Mouse (Mus musculus) limb, embryonic 11.5 days (tissue): ENCODE results near the gene Dclk1. TPM values are rescaled to one million over a fixed set of nuclear protein-coding genes. Genes with fewer than 3 reads are reported as not detected.
A peak's percentile ranks its signal among the peaks of the same experiment; 100 is the strongest.

Source experiments
- ATAC-seq: fragments of 200-750 bp; cut with Nextera tagmentation; 2 replicates; pipeline ENCODE4 v1.8.0; 2017; ENCODE audit warnings: low read depth; ENCODE audit not compliant: insufficient number of reproducible peaks, low FRiP score, low TSS enrichment
- DNase-seq: peaks from one replicate; pipeline ENCODE4 v3.0.0-alpha.2; 2015; ENCODE audit warnings: low spot score
- H3K27ac ChIP-seq: fragments of 300-500 bp; sonication (generic); replicated peaks from 2 replicates; pipeline ENCODE4 v1.5.1; 2014; ENCODE audit warnings: low read depth, mild to moderate bottlenecking, low read length
- H3K27me3 ChIP-seq: fragments of 300-500 bp; sonication (generic); 2 replicates; pipeline ENCODE4 v1.6.1; 2014; ENCODE audit warnings: mild to moderate bottlenecking, low read length, mixed read lengths; ENCODE audit not compliant: control insufficient read depth, insufficient read depth
- H3K36me3 ChIP-seq: fragments of 300-500 bp; sonication (generic); 2 replicates; pipeline ENCODE4 v1.6.1; 2014; ENCODE audit warnings: mild to moderate bottlenecking, low read length, moderate library complexity, mixed read lengths; ENCODE audit not compliant: control insufficient read depth, insufficient read depth
- H3K4me1 ChIP-seq: fragments of 300-500 bp; sonication (generic); 2 replicates; pipeline ENCODE4 v1.6.1; 2014; ENCODE audit warnings: low read length, mixed read lengths; ENCODE audit not compliant: control insufficient read depth, insufficient read depth
- H3K4me2 ChIP-seq: fragments of 300-500 bp; sonication (generic); 2 replicates; pipeline ENCODE4 v1.6.1; 2014; ENCODE audit warnings: low read depth, mild to moderate bottlenecking, moderate library complexity; ENCODE audit not compliant: severe bottlenecking
- H3K4me3 ChIP-seq: fragments of 300-500 bp; sonication (generic); 2 replicates; pipeline ENCODE4 v1.5.1; 2014; ENCODE audit warnings: low read depth, low read length
- H3K9ac ChIP-seq: fragments of 300-500 bp; sonication (generic); 2 replicates; pipeline ENCODE4 v1.6.1; 2014; ENCODE audit warnings: mild to moderate bottlenecking, low read length
- H3K9me3 ChIP-seq: fragments of 300-500 bp; sonication (generic); 2 replicates; pipeline ENCODE4 v1.6.1; 2016; ENCODE audit warnings: low read length; ENCODE audit not compliant: control insufficient read depth
- WGBS: fragments of 180-500 bp; shearing (Covaris S2); extraction: QIAGEN DNeasy Blood & Tissue Kit; methylation state at CpG from one replicate; pipeline ENCODE4 v1.1.7; 2014; 5-methylcytosine and 5-hydroxymethylcytosine counted together
- polyA plus RNA-seq: library from polyadenylated mRNA; unstranded; fragments of >200 nt; fragmentation: Nextera tagmentation; extraction: Ambion mirVana; gene quantifications from 2 replicates; pipeline ENCODE4 v1.2.1, GENCODE M21; 2014

Dclk1 gene
- polyA plus RNA-seq, 1 experiment from 2014 or later, result 34.1 TPM

GRCm38 (mm10) chr3:55420436-55421083, 178.4 kb downstream of the Dclk1 start:
- WGBS, result 39% methylated on average over 8 of the region's 8 CpGs
- Histone ChIP-seq H3K4me1 (peaks cover 18% of the 10 kb centered on the region), H3K36me3 (no peaks in the 10 kb centered on the region), H3K9me3 (no peaks in the 10 kb centered on the region), H3K27ac (no peak overlapping the region), H3K9ac (no peak overlapping the region), H3K27me3 (no peaks in the 10 kb centered on the region), H3K4me2 (no peak overlapping the region), H3K4me3 (no peak overlapping the region)
- ATAC-seq (no peak), DNase-seq (no peak)

- 0 out of 2 replicates have a peak overlapping the region, but pooled peaks have one; percentile 47 for H3K27ac ChIP-seq
- 0 out of 2 replicates have a peak, but pooled peaks have one; percentile 42 for ATAC-seq
Observed at GRCm38 (mm10) chr3:55423640-55424397, 181.7 kb downstream of the Dclk1 start.

DNA sequence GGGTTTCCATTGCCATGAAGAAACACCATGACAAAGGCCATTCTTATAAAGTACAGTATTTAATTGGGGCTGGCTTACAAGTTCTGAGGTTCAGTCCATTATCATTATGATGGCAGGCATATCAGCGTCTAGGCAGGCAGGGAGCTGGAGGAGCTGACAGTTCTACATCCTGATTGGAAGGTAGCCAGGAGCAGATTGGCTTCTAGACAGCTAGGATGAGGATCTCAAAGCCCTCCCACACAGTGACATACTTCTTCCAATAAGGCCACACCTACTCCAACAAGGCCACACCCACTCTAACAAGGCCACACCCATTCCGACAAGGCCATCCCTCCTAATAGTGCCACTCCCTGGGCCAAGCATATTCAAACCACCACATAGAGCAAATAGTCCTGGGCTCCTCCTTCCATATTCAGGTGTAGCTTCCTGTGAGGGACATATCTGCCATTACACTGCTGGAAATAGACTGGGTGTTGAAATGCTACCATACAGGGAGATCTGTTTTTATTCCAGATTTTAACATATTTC, 187.9 kb downstream of the Dclk1 start:
- no peak overlapping the region for H3K4me3 ChIP-seq
- H3K36me3 ChIP-seq, result no peaks in the 10 kb centered on the region
- DNase-seq (no peak), ATAC-seq (0 out of 2 replicates have a peak, but pooled peaks have one; percentile 17)
- no peak overlapping the region for H3K4me2 ChIP-seq
- 100% methylated on average over 2 of the region's 2 CpGs for whole genome bisulfite sequencing
- no peaks in the 10 kb centered on the region for H3K27me3 ChIP-seq
- no peaks in the 10 kb centered on the region for H3K9me3 ChIP-seq
- no peak overlapping the region for H3K9ac ChIP-seq
- H3K4me1 ChIP-seq, result no peaks in the 10 kb centered on the region
- H3K27ac ChIP-seq, result no peak overlapping the region

More at GRCm38 (mm10) chr3:55423640-55424397, 181.7 kb downstream of the Dclk1 start:
- H3K9me3 ChIP-seq, result no peaks in the 10 kb centered on the region
- 33% methylated on average over 11 of the region's 11 CpGs for WGBS
- peaks cover 15% of the 10 kb centered on the region for H3K4me1 ChIP-seq
- H3K4me3 ChIP-seq, result no peak overlapping the region
- H3K27me3 ChIP-seq, result no peaks in the 10 kb centered on the region
- no peaks in the 10 kb centered on the region for H3K36me3 ChIP-seq
- no peak overlapping the region for H3K9ac ChIP-seq
- DNase-seq, result peak; percentile 46
- H3K4me2 ChIP-seq, result peak overlapping the region; percentile 22; the same call in 1 of the 2 replicates

- Histone ChIP-seq H3K4me2 (no peak overlapping the region), H3K27me3 (no peaks in the 10 kb centered on the region), H3K4me3 (no peak overlapping the region), H3K9ac (no peak overlapping the region), H3K4me1 (no peaks in the 10 kb centered on the region), H3K27ac (no peak overlapping the region), H3K36me3 (no peaks in the 10 kb centered on the region), H3K9me3 (no peaks in the 10 kb centered on the region)
- no peak for DNase-seq
- 87% methylated on average over 3 of the region's 3 CpGs for WGBS
- no peak for ATAC-seq
Observed at GRCm38 (mm10) chr3:55431223-55431622, 189.1 kb downstream of the Dclk1 start.

GRCm38 (mm10) chr3:55434276-55434675, 192.1 kb downstream of the Dclk1 start:
- WGBS, result 26% methylated on average over 1 of the region's 1 CpGs
- no peak overlapping the region for H3K27ac ChIP-seq

DNA sequence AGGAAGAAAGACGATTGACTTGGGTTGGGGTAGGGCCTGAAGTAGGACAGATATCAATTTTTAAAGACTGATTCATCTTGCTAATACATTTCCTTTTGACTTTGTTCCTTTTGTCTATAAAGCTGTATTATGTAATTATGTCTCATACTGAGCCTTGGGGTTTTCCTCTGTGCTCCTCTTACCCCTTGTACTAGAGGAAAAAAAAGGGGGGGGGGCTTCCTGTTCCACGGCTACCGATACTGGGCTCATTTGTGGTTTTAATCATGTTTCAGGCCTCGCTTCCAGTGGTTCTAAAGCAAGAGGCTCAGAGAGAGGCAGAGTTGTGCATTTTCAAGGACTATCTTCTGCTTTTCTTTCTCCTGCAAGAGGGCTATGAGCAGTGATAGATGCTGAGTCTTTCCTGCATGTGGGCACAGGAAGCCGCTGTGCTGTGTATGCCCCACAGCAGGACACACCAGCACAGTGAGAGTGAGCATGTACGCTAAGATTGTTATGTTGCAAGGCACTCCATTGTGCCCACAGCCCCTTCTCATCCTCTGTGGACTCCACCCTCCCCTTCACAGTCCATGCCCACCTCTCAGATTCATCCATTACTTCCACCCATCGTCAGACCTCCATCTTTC, 196.8 kb downstream of the Dclk1 start:
- WGBS, result 70% methylated on average over 7 of the region's 7 CpGs
- no peak overlapping the region for H3K27ac ChIP-seq

More at GRCm38 (mm10) chr3:55434276-55434675, 192.1 kb downstream of the Dclk1 start:
- Histone ChIP-seq H3K27me3 (no peaks in the 10 kb centered on the region), H3K9ac (no peak overlapping the region), H3K4me2 (no peak overlapping the region), H3K9me3 (no peaks in the 10 kb centered on the region), H3K4me1 (peaks cover 3% of the 10 kb centered on the region; the same call in 1 of the 2 replicates), H3K36me3 (no peaks in the 10 kb centered on the region), H3K4me3 (no peak overlapping the region)
- ATAC-seq (no peak), DNase-seq (no peak)

GRCm38 (mm10) chr3:55440342-55440741, 198.2 kb downstream of the Dclk1 start:
- no peak for ATAC-seq
- WGBS, result 55% methylated on average over 8 of the region's 8 CpGs
- Histone ChIP-seq H3K27ac (no peak overlapping the region), H3K9me3 (no peaks in the 10 kb centered on the region), H3K4me3 (no peak overlapping the region), H3K9ac (no peak overlapping the region), H3K27me3 (no peaks in the 10 kb centered on the region), H3K36me3 (no peaks in the 10 kb centered on the region), H3K4me2 (no peak overlapping the region), H3K4me1 (peaks cover 3% of the 10 kb centered on the region; the same call in 1 of the 2 replicates)
- DNase-seq, result no peak

More for the DNA sequence above, 196.8 kb downstream of the Dclk1 start:
- Histone ChIP-seq H3K4me1 (peaks cover 3% of the 10 kb centered on the region; the same call in 1 of the 2 replicates), H3K4me2 (no peak overlapping the region), H3K9ac (no peak overlapping the region), H3K9me3 (no peaks in the 10 kb centered on the region), H3K4me3 (no peak overlapping the region), H3K36me3 (no peaks in the 10 kb centered on the region), H3K27me3 (no peaks in the 10 kb centered on the region)
- DNase-seq, result no peak
- no peak for ATAC-seq

DNA sequence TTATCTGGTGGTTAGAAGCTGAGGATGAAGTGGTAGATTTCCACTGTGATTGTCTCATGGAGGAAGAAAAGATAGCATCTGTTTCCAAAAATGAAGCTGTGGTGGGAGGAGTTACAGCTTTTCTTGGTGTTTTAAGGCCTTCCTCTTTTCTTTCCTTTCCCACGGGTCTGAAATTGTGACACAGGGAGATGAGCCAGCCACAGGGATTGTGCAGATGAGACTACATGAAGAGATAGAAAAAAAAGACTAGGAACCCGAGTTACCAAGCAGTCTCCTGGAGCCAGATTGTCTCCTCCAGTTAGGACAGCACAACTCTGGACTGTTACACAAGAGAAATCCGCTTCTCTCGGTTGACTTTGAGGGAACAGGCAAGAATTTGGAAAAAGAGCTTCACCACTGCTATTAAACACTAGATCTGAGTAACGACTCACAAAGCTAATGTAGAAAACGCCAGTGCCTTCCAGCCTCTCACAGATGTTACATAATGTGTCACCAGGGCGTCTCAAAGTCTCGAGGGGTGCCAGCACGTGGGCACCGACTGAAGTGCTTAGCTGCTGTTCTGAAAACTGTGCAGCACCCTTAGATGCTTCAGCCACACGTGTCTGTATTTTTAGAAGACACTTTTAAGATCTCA, 200.0 kb downstream of the Dclk1 start:
- DNase-seq (no peak), ATAC-seq (no peak)
- Histone ChIP-seq H3K4me2 (no peak overlapping the region), H3K36me3 (no peaks in the 10 kb centered on the region), H3K9ac (no peak overlapping the region), H3K27ac (no peak overlapping the region), H3K4me3 (no peak overlapping the region), H3K27me3 (no peaks in the 10 kb centered on the region), H3K9me3 (no peaks in the 10 kb centered on the region), H3K4me1 (peaks cover 3% of the 10 kb centered on the region; the same call in 1 of the 2 replicates)
- WGBS, result 87% methylated on average over 11 of the region's 11 CpGs
